Mouse (Mus musculus) common myeloid progenitor, adult 5-6 weeks (primary cell): Measurements from ENCODE around the gene A530016L24Rik. TPM values are rescaled to one million over a fixed set of nuclear protein-coding genes. Genes with fewer than 3 reads are reported as not detected.

Source experiments
- ATAC-seq: replicated peaks from 2 replicates; pipeline ENCODE4 v1.8.0; 2016; ENCODE audit warnings: low read depth, mild to moderate bottlenecking, moderate TSS enrichment, inconsistent platforms; ENCODE audit not compliant: poor library complexity, severe bottlenecking
- total RNA-seq: library from RNA; stranded (forward); fragments of 200-1000, 187-1606 nt; gene quantifications from 2 replicates; pipeline ENCODE4 v1.2.3, GENCODE M21; 2017

Gene A530016L24Rik
- total RNA-seq, 1 experiment from 2014 or later = not detected

GRCm38 (mm10) chr12:112544946-112545701, 55.9 kb downstream of the A530016L24Rik start:
- ATAC-seq = no peak

GRCm38 (mm10) chr12:112546110-112546509, 56.9 kb downstream of the A530016L24Rik start:
- ATAC-seq = no peak

- no peak for ATAC-seq
Observed at GRCm38 (mm10) chr12:112549287-112549686, 60.0 kb downstream of the A530016L24Rik start.

Other genes starting within 250 kb of the A530016L24Rik start
- gene Tmem179, start 27.3 kb downstream of the A530016L24Rik start, total RNA-seq = not detected in 2 replicates
- 4.8 and 7.0 TPM in 2 replicates for gene Inf2, start 99.3 kb downstream of the A530016L24Rik start, total RNA-seq
- 33.6 and 35.4 TPM in 2 replicates for gene Adssl1, start 130.6 kb downstream of the A530016L24Rik start, total RNA-seq
- gene Siva1, start 155.2 kb downstream of the A530016L24Rik start, total RNA-seq = 198 and 209 TPM in 2 replicates
- 79.1 and 95.3 TPM in 2 replicates for gene Akt1, start 185.4 kb downstream of the A530016L24Rik start, total RNA-seq
- 0.27 and 0.87 TPM in 2 replicates for gene Zbtb42, start 189.4 kb downstream of the A530016L24Rik start, total RNA-seq
- 0.97 and 2.4 TPM in 2 replicates for gene Cep170b, start 231.0 kb downstream of the A530016L24Rik start, total RNA-seq